Mouse (Mus musculus): Measurements from ENCODE around the gene Gk5. TPM values are rescaled to one million over a fixed set of nuclear protein-coding genes. Genes with fewer than 3 reads are reported as not detected.

Gene Gk5
- polyA plus RNA-seq, 1 experiment from 2014 or later: 2.8 TPM

DNA sequence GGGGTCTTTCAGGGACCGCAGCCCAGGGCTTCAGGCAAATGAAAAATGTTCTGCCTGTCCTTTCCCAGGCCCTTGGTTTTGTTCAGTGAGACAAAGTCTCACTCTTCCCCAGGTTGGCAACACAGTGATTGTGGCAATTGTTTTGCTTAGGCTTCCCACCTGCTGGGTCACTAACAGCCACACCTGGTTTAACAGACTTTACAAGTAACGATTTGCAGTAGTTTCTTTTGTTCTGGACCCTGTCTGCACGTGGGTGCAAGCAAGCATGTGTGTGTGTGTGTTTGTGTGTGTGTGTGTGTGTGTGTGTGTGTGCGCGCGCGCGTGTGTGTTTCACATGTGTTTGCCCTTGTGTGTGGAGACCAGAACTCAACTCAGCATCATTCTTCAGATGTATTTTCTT is 16.3 kb upstream of the Gk5 start:
- H3K36me3 ChIP-seq (ENCODE audit: control insufficient read depth, insufficient read depth): no peaks in the 10 kb centered on the region
- H3K27ac ChIP-seq (ENCODE audit: low read length): no peak overlapping the region
- ATAC-seq: no peak
- H3K27me3 ChIP-seq (replicated peaks; ENCODE audit: control insufficient read depth, insufficient read depth, low read length): no peaks in the 10 kb centered on the region
- WGBS: 87% methylated on average over 8 of the region's 8 CpGs
- no peak overlapping the region for H3K9ac ChIP-seq (replicated peaks; ENCODE audit: low read depth, low read length)
- H3K9me3 ChIP-seq (ENCODE audit: control insufficient read depth, low read length): peaks cover 7% of the 10 kb centered on the region
- H3K4me1 ChIP-seq (replicated peaks; ENCODE audit: control insufficient read depth, insufficient read depth, low read length): no peaks in the 10 kb centered on the region
- H3K4me3 ChIP-seq (replicated peaks; ENCODE audit: low read length): no peak overlapping the region
- no peak overlapping the region for H3K4me2 ChIP-seq (ENCODE audit: low read length)

- ATAC-seq: no peak
- Histone ChIP-seq H3K4me1 (replicated peaks; ENCODE audit: control insufficient read depth, insufficient read depth, low read length) (no peaks in the 10 kb centered on the region), H3K9ac (replicated peaks; ENCODE audit: low read depth, low read length) (no peak overlapping the region), H3K27me3 (replicated peaks; ENCODE audit: control insufficient read depth, insufficient read depth, low read length) (no peaks in the 10 kb centered on the region), H3K36me3 (ENCODE audit: control insufficient read depth, insufficient read depth) (no peaks in the 10 kb centered on the region), H3K9me3 (ENCODE audit: control insufficient read depth, low read length) (no peaks in the 10 kb centered on the region), H3K4me2 (ENCODE audit: low read length) (no peak overlapping the region), H3K4me3 (replicated peaks; ENCODE audit: low read length) (no peak overlapping the region), H3K27ac (ENCODE audit: low read length) (no peak overlapping the region)
- 91% methylated on average over 3 of the region's 3 CpGs for WGBS
These were observed 6.2 kb upstream of the Gk5 start for GRCm38 (mm10) chr9:96112879-96113361.

DNA sequence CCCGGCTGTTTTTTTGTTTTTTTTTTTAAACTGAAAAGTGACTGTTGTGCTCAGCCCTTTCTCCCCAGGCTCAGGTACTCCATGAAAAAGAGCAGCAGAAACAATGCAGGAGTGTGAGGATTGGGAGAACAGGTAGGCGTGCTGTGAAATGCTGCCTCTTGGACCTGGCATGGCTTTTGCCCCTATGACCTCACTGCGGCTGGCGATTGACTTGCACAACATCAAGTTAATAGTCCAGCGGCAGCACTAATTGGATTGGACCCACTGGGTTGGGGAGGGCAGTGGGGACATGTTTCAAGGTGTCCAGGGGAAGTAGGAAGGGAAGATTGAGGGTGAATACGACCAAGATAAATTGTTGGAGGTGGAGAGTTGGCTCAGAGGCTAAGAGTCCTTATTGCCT is 2.4 kb upstream of the Gk5 start:
- H3K9me3 ChIP-seq (ENCODE audit: control insufficient read depth, low read length): no peaks in the 10 kb centered on the region
- H3K4me1 ChIP-seq (replicated peaks; ENCODE audit: control insufficient read depth, insufficient read depth, low read length): peaks cover 4% of the 10 kb centered on the region; the same call in 1 of the 2 replicates
- no peaks in the 10 kb centered on the region for H3K36me3 ChIP-seq (ENCODE audit: control insufficient read depth, insufficient read depth)
- no peak overlapping the region for H3K4me3 ChIP-seq (replicated peaks; ENCODE audit: low read length)
- H3K27me3 ChIP-seq (replicated peaks; ENCODE audit: control insufficient read depth, insufficient read depth, low read length): no peaks in the 10 kb centered on the region
- no peak overlapping the region for H3K9ac ChIP-seq (replicated peaks; ENCODE audit: low read depth, low read length)
- 88% methylated on average over 6 of the region's 6 CpGs for WGBS
- no peak overlapping the region for H3K27ac ChIP-seq (ENCODE audit: low read length)
- no peak overlapping the region for H3K4me2 ChIP-seq (ENCODE audit: low read length)
- ATAC-seq: no peak

- H3K27ac ChIP-seq (ENCODE audit: low read length): no peak overlapping the region
- no peaks in the 10 kb centered on the region for H3K27me3 ChIP-seq (replicated peaks; ENCODE audit: control insufficient read depth, insufficient read depth, low read length)
- H3K9ac ChIP-seq (replicated peaks; ENCODE audit: low read depth, low read length): no peak overlapping the region
- H3K36me3 ChIP-seq (ENCODE audit: control insufficient read depth, insufficient read depth): no peaks in the 10 kb centered on the region
- H3K4me3 ChIP-seq (replicated peaks; ENCODE audit: low read length): no peak overlapping the region
- peak overlapping the region; percentile 85 for H3K4me2 ChIP-seq (ENCODE audit: low read length)
- H3K4me1 ChIP-seq (replicated peaks; ENCODE audit: control insufficient read depth, insufficient read depth, low read length): peaks cover 4% of the 10 kb centered on the region; the same call in 1 of the 2 replicates
- H3K9me3 ChIP-seq (ENCODE audit: control insufficient read depth, low read length): no peaks in the 10 kb centered on the region
- 81% methylated on average over 4 of the region's 4 CpGs for WGBS
- ATAC-seq: no peak
These were observed 946 bp upstream of the Gk5 start for GRCm38 (mm10) chr9:96118216-96118615.

DNA sequence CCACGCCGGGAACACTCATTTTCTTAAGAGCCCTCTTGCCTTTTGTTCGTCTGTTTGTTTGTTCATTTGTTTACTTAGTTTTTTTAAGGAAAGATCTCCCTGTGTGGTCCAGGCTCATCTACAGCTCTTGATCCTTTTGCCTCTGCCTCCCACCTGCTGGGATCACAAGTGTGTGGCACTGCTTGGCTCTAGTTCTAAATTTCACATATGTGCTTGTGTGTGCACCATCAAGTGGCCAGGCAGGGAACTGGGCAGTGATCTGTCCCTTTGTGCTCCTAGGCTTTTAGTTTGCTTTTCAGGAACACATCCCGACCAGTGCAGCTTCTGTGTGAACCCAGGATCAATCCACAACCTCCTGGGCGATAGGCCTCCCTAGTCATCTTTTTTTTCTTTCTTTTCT is 8.8 kb downstream of the Gk5 start:
- Histone ChIP-seq H3K4me1 (replicated peaks; ENCODE audit: control insufficient read depth, insufficient read depth, low read length) (no peaks in the 10 kb centered on the region), H3K36me3 (ENCODE audit: control insufficient read depth, insufficient read depth) (no peaks in the 10 kb centered on the region), H3K27me3 (replicated peaks; ENCODE audit: control insufficient read depth, insufficient read depth, low read length) (no peaks in the 10 kb centered on the region), H3K9me3 (ENCODE audit: control insufficient read depth, low read length) (no peaks in the 10 kb centered on the region), H3K27ac (ENCODE audit: low read length) (no peak overlapping the region), H3K4me2 (ENCODE audit: low read length) (no peak overlapping the region), H3K4me3 (replicated peaks; ENCODE audit: low read length) (no peak overlapping the region), H3K9ac (replicated peaks; ENCODE audit: low read depth, low read length) (no peak overlapping the region)
- ATAC-seq: no peak
- 37% methylated on average over 5 of the region's 5 CpGs for WGBS

DNA sequence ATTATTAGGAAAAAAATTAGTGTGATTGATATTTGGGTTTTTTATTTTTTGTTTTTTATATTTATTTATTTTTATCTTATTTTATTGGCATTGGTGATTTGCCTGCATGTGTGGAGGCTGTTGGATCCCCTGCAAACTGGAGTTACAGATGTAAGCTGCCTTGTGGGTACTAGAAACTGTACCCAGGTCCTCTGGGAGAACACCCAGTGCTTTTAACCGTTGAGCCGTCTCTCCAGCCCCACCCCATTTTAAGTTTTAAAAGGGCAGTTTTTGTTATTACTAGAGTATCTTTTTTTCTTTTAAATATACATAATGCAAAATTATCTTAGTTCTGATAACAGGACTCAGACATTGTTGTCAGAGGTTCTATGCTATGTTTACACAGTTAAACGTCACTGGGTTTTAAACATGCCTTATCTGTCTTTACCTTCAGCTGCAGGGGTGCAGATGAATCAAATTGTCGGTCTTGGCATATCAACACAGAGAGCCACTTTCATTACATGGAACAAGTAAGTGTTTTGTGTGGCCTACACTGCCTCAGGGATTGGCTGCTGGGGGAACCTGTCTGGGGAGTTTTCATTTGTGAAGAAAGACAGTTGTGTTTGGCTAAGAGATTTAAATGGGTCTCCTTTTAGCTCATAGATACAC is 13.9 kb downstream of the Gk5 start:
- H3K27me3 ChIP-seq (replicated peaks; ENCODE audit: control insufficient read depth, insufficient read depth, low read length): no peaks in the 10 kb centered on the region
- H3K9ac ChIP-seq (replicated peaks; ENCODE audit: low read depth, low read length): no peak overlapping the region
- ATAC-seq: no peak
- WGBS: 76% methylated on average over 4 of the region's 4 CpGs
- H3K9me3 ChIP-seq (ENCODE audit: control insufficient read depth, low read length): no peaks in the 10 kb centered on the region
- H3K4me3 ChIP-seq (replicated peaks; ENCODE audit: low read length): no peak overlapping the region
- H3K36me3 ChIP-seq (ENCODE audit: control insufficient read depth, insufficient read depth): no peaks in the 10 kb centered on the region
- no peak overlapping the region for H3K4me2 ChIP-seq (ENCODE audit: low read length)
- H3K27ac ChIP-seq (ENCODE audit: low read length): no peak overlapping the region
- H3K4me1 ChIP-seq (replicated peaks; ENCODE audit: control insufficient read depth, insufficient read depth, low read length): no peaks in the 10 kb centered on the region

DNA sequence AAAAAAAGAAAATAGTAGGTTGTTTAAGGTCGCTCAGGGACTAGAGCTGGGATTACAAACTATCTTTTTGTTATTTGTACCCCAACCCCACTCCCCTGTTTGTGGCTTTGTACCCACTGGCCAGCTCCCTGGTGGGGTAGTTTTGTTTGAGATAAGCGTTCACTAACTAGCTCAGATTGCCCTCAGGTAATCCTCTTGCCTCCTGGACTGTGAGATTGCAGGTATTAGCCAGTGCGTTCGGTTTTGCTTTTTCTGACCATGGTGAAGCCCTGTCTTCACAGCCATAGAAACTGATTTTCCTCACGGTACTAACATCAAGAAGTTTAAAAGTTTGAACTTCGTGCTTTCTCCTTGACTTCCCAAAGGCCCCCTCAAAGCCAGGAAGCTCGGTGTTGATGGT is 15.3 kb downstream of the Gk5 start:
- Histone ChIP-seq H3K9ac (replicated peaks; ENCODE audit: low read depth, low read length) (no peak overlapping the region), H3K36me3 (ENCODE audit: control insufficient read depth, insufficient read depth) (no peaks in the 10 kb centered on the region), H3K27ac (ENCODE audit: low read length) (no peak overlapping the region), H3K4me2 (ENCODE audit: low read length) (no peak overlapping the region), H3K27me3 (replicated peaks; ENCODE audit: control insufficient read depth, insufficient read depth, low read length) (no peaks in the 10 kb centered on the region), H3K9me3 (ENCODE audit: control insufficient read depth, low read length) (no peaks in the 10 kb centered on the region), H3K4me1 (replicated peaks; ENCODE audit: control insufficient read depth, insufficient read depth, low read length) (no peaks in the 10 kb centered on the region), H3K4me3 (replicated peaks; ENCODE audit: low read length) (no peak overlapping the region)
- ATAC-seq: no peak
- 71% methylated on average over 7 of the region's 7 CpGs for WGBS

DNA sequence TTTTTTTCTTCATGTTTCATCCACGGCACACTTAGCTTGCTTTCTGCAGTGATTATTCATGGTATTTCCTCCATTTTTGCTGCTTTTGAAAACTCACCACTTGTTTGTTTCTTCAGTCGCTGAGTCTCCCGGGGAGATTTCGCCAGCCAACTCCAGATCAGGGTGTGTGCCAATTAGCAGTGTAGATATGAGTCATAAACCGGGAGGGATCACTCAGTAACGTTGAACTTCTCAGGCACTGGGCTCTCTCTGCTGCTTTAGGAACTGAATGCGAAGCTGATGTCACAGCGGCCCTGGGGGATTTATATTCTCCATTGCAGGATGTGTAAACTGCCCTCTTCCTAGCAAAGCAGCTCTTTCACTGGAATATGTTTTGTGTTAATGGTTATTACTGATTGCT is 15.8 kb downstream of the Gk5 start:
- Histone ChIP-seq H3K4me1 (replicated peaks; ENCODE audit: control insufficient read depth, insufficient read depth, low read length) (no peaks in the 10 kb centered on the region), H3K9me3 (ENCODE audit: control insufficient read depth, low read length) (no peaks in the 10 kb centered on the region), H3K4me3 (replicated peaks; ENCODE audit: low read length) (no peak overlapping the region), H3K9ac (replicated peaks; ENCODE audit: low read depth, low read length) (no peak overlapping the region), H3K27me3 (replicated peaks; ENCODE audit: control insufficient read depth, insufficient read depth, low read length) (no peaks in the 10 kb centered on the region), H3K27ac (ENCODE audit: low read length) (no peak overlapping the region), H3K36me3 (ENCODE audit: control insufficient read depth, insufficient read depth) (no peaks in the 10 kb centered on the region), H3K4me2 (ENCODE audit: low read length) (no peak overlapping the region)
- no peak for ATAC-seq
- WGBS: 42% methylated on average over 8 of the region's 8 CpGs

- H3K27ac ChIP-seq (ENCODE audit: low read length): no peak overlapping the region
- no peak overlapping the region for H3K4me3 ChIP-seq (replicated peaks; ENCODE audit: low read length)
- H3K9me3 ChIP-seq (ENCODE audit: control insufficient read depth, low read length): no peaks in the 10 kb centered on the region
- H3K4me1 ChIP-seq (replicated peaks; ENCODE audit: control insufficient read depth, insufficient read depth, low read length): no peaks in the 10 kb centered on the region
- no peaks in the 10 kb centered on the region for H3K27me3 ChIP-seq (replicated peaks; ENCODE audit: control insufficient read depth, insufficient read depth, low read length)
- no peaks in the 10 kb centered on the region for H3K36me3 ChIP-seq (ENCODE audit: control insufficient read depth, insufficient read depth)
- H3K4me2 ChIP-seq (ENCODE audit: low read length): no peak overlapping the region
- H3K9ac ChIP-seq (replicated peaks; ENCODE audit: low read depth, low read length): no peak overlapping the region
- no peak for ATAC-seq
- WGBS: 51% methylated on average over 7 of the region's 7 CpGs
These were observed 16.3 kb downstream of the Gk5 start for GRCm38 (mm10) chr9:96135461-96135860.

DNA sequence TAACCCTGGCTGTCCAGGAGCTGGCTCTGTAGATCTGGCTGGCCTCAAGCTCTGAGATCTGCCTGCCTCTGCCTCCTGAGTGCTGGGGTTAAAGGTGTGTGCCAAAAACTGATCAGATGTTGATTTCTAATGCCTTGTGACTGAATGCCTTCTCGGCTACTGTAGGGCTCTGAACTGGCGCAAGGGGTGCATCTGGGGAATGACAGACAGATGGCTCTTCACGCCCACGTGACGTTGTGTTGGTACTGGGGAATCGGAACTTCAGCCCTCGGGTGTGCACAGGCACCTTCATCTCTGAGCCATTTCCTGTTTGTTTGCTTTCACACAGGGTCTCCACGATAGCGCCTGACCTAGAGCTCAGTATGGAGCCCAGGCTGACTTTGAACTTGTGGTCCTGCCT is 19.8 kb downstream of the Gk5 start:
- 96% methylated on average over 9 of the region's 9 CpGs for WGBS

More for the DNA sequence above, 19.8 kb downstream of the Gk5 start:
- H3K4me3 ChIP-seq (replicated peaks; ENCODE audit: low read length): no peak overlapping the region
- H3K27me3 ChIP-seq (replicated peaks; ENCODE audit: control insufficient read depth, insufficient read depth, low read length): no peaks in the 10 kb centered on the region
- no peaks in the 10 kb centered on the region for H3K9me3 ChIP-seq (ENCODE audit: control insufficient read depth, low read length)
- no peaks in the 10 kb centered on the region for H3K36me3 ChIP-seq (ENCODE audit: control insufficient read depth, insufficient read depth)
- H3K4me2 ChIP-seq (ENCODE audit: low read length): no peak overlapping the region
- H3K4me1 ChIP-seq (replicated peaks; ENCODE audit: control insufficient read depth, insufficient read depth, low read length): no peaks in the 10 kb centered on the region
- ATAC-seq: no peak
- no peak overlapping the region for H3K27ac ChIP-seq (ENCODE audit: low read length)
- H3K9ac ChIP-seq (replicated peaks; ENCODE audit: low read depth, low read length): no peak overlapping the region

Measured in forebrain, embryonic 16.5 days (tissue).